Mouse (Mus musculus) hindbrain, postnatal 0 days (tissue): ENCODE data around the gene Mmel1. TPM values are rescaled to one million over a fixed set of nuclear protein-coding genes. Genes with fewer than 3 reads are reported as not detected.

ENCODE experiments used
- ATAC-seq: fragments of 200-750 bp; cut with Nextera tagmentation; 2 replicates; pipeline ENCODE4 v1.8.0; 2017; ENCODE audit warnings: mild to moderate bottlenecking, moderate TSS enrichment, moderate library complexity
- DNase-seq: peaks from one replicate; pipeline ENCODE4 v3.0.0-alpha.2; 2015; ENCODE audit warnings: low spot score
- H3K27ac ChIP-seq: fragments of 300-500 bp; sonication (generic); 2 replicates; pipeline ENCODE4 v1.5.1; 2014; ENCODE audit warnings: mild to moderate bottlenecking
- H3K27me3 ChIP-seq: fragments of 300-500 bp; sonication (generic); 2 replicates; pipeline ENCODE4 v1.6.1; 2014; ENCODE audit warnings: low read length, mixed read lengths; ENCODE audit not compliant: insufficient read depth
- H3K36me3 ChIP-seq: fragments of 300-500 bp; sonication (generic); 2 replicates; pipeline ENCODE4 v1.6.1; 2014; ENCODE audit warnings: low read length, mixed read lengths; ENCODE audit not compliant: insufficient read depth
- H3K4me1 ChIP-seq: fragments of 300-500 bp; sonication (generic); 2 replicates; pipeline ENCODE4 v1.6.1; 2014; ENCODE audit warnings: antibody characterized with exemption, low read length, mixed read lengths; ENCODE audit not compliant: insufficient read depth
- H3K4me2 ChIP-seq: fragments of 300-500 bp; sonication (generic); 2 replicates; pipeline ENCODE4 v1.6.1; 2014; ENCODE audit warnings: low read depth, mild to moderate bottlenecking, low read length, moderate library complexity, mixed read lengths
- H3K4me3 ChIP-seq: fragments of 300-500 bp; sonication (generic); 2 replicates; pipeline ENCODE4 v1.5.1; 2014; ENCODE audit warnings: low read length
- H3K9ac ChIP-seq: fragments of 300-500 bp; sonication (generic); replicated peaks from 2 replicates; pipeline ENCODE4 v1.6.1; 2014; ENCODE audit warnings: mild to moderate bottlenecking, low read length, moderate library complexity, mixed read lengths
- H3K9me3 ChIP-seq: fragments of 300-500 bp; sonication (generic); 2 replicates; pipeline ENCODE4 v1.6.1; 2016; ENCODE audit warnings: low read length, mixed read lengths
- CTCF ChIP-seq: IDR thresholded peaks from 2 replicates; pipeline ENCODE4 v1.5.1; 2016; ENCODE audit warnings: antibody characterized with exemption, control low read depth, low read depth
- WGBS: fragments of 180-500 bp; shearing (Covaris S2); extraction: QIAGEN DNeasy Blood & Tissue Kit; methylation state at CpG from one replicate; pipeline ENCODE4 v1.1.7; 2014; 5-methylcytosine and 5-hydroxymethylcytosine counted together
- polyA plus RNA-seq: library from polyadenylated mRNA; unstranded; fragments of >200 nt; fragmentation: Nextera tagmentation; extraction: Ambion mirVana; gene quantifications from 2 replicates; pipeline ENCODE4 v1.2.1, GENCODE M21; 2015
- total RNA-seq: library from RNA; depleted of rRNA; stranded (reverse); fragments of >200 nt; gene quantifications from 2 replicates; pipeline ENCODE4 v1.2.3, GENCODE M21; 2014

The Mmel1 gene
- total and polyA plus RNA-seq, 2 experiments from 2014 or later, result 0.93 to 1.6 TPM

DNA sequence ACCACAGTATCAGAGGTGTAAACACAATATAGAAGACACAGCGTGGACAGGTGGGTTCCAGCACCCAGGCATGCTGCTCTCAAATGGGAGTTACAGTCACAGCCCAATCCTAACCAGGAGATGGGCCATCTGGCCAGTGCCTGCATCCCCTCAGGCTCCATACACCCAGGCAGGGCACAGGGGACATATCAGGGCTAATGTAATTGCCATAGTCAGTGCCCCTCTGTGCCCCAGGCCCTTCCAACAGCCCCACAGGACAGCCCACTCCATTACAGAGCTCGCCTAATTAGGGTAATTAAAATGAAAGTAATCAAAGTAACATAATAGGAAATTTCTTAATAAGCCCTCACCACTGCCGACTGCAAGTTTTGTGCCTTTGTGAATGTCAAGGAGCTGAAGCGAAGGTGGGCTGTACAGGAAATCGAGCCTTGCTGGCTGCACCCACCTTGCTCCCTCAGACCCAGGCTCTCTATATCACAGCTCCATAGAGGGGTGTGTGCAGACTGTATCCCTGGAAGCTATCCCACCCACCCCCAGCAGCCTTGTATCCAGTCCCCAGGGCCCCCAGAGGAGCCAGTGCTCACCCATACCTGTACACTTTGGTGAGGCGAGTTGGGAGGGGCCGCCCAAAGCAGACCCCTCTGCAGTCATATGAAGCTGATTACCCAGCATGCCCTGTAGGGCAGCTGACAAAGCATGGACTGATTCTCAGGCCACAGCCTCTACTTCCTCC, 33.0 kb upstream of the Mmel1 start:
- Histone ChIP-seq H3K36me3 (no peaks in the 10 kb centered on the region), H3K4me3 (no peak overlapping the region), H3K9me3 (no peaks in the 10 kb centered on the region), H3K9ac (no peak overlapping the region), H3K4me1 (no peaks in the 10 kb centered on the region), H3K27me3 (no peaks in the 10 kb centered on the region), H3K4me2 (no peak overlapping the region), H3K27ac (no peak overlapping the region)
- TF ChIP-seq CTCF, result no peak
- DNase-seq, result peak; percentile 18
- peak; percentile 57; the same call in 1 of the 2 replicates for ATAC-seq
- WGBS, result 69% methylated on average over 7 of the region's 7 CpGs

- WGBS, result 36% methylated on average over 2 of the region's 2 CpGs
- no peaks in the 10 kb centered on the region for H3K27me3 ChIP-seq
- DNase-seq, result peak; percentile 37
- H3K9ac ChIP-seq, result no peak within 1 kb of the TSS
- H3K27ac ChIP-seq, result no peak within 1 kb of the TSS
- no peaks in the 10 kb centered on the region for H3K36me3 ChIP-seq
- peak; percentile 84 for TF ChIP-seq CTCF
- no peak within 1 kb of the TSS for H3K4me2 ChIP-seq
- H3K4me1 ChIP-seq, result no peaks in the 10 kb centered on the region
- peak; percentile 48 for ATAC-seq
- no peaks in the 10 kb centered on the region for H3K9me3 ChIP-seq
- H3K4me3 ChIP-seq, result no peak within 1 kb of the TSS
These were observed 32.2 kb upstream of the Mmel1 start, which contains the start of gene Ttc34 for GRCm38 (mm10) chr4:154837170-154837569. Gene Ttc34 (plus strand): TSS chr4:154837459.

- WGBS, result 87% methylated on average over 13 of the region's 13 CpGs
- H3K36me3 ChIP-seq, result no peaks in the 10 kb centered on the region
- no peak overlapping the region for H3K27ac ChIP-seq
- H3K9me3 ChIP-seq, result no peaks in the 10 kb centered on the region
- H3K4me2 ChIP-seq, result no peak overlapping the region
- H3K27me3 ChIP-seq, result no peaks in the 10 kb centered on the region
- H3K4me3 ChIP-seq, result no peak overlapping the region
- H3K4me1 ChIP-seq, result no peaks in the 10 kb centered on the region
- no peak for TF ChIP-seq CTCF
- DNase-seq (no peak), ATAC-seq (no peak)
- no peak overlapping the region for H3K9ac ChIP-seq
These were observed 30.6 kb upstream of the Mmel1 start for GRCm38 (mm10) chr4:154838741-154839140.

GRCm38 (mm10) chr4:154839406-154839805, 30.0 kb upstream of the Mmel1 start:
- H3K36me3 ChIP-seq, result no peaks in the 10 kb centered on the region
- H3K4me1 ChIP-seq, result no peaks in the 10 kb centered on the region
- no peak for TF ChIP-seq CTCF
- no peak for DNase-seq
- no peak overlapping the region for H3K4me2 ChIP-seq
- H3K4me3 ChIP-seq, result no peak overlapping the region
- 44% methylated on average over 11 of the region's 11 CpGs for WGBS
- no peak overlapping the region for H3K9ac ChIP-seq
- no peaks in the 10 kb centered on the region for H3K27me3 ChIP-seq
- no peaks in the 10 kb centered on the region for H3K9me3 ChIP-seq
- H3K27ac ChIP-seq, result no peak overlapping the region
- no peak for ATAC-seq

- H3K9me3 ChIP-seq, result no peaks in the 10 kb centered on the region
- H3K36me3 ChIP-seq, result no peaks in the 10 kb centered on the region
- no peak overlapping the region for H3K27ac ChIP-seq
- no peak for DNase-seq
- no peak for TF ChIP-seq CTCF
- WGBS, result 94% methylated on average over 1 of the region's 1 CpGs
- no peak overlapping the region for H3K9ac ChIP-seq
- H3K4me3 ChIP-seq, result no peak overlapping the region
- no peak overlapping the region for H3K4me2 ChIP-seq
- no peak for ATAC-seq
- H3K27me3 ChIP-seq, result 0 out of 2 replicates have a peak, but pooled peaks cover 3% of the 10 kb centered on the region
- H3K4me1 ChIP-seq, result no peaks in the 10 kb centered on the region
These were observed 16.7 kb upstream of the Mmel1 start for GRCm38 (mm10) chr4:154852696-154853095.

DNA sequence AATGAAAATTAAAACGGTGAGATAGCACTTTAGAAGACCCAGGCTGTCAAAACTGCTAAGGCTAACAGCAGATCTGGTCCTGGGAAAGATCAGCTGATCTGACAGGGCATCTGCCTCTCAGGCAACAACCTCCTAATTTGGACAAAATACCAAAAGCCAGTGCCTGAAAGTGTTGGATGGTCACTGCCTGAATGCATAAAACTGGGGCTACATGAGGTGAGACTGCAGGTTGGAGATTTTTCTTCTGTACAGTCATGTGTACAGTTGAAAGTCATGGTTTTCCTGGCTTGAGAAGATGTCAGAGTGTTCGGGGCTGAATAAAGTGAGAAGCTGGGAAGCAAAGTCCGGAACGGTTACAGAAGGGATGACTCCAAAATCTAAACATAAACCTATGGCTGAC, 15.5 kb upstream of the Mmel1 start:
- Histone ChIP-seq H3K4me3 (no peak overlapping the region), H3K36me3 (no peaks in the 10 kb centered on the region), H3K4me2 (no peak overlapping the region), H3K27ac (no peak overlapping the region), H3K4me1 (no peaks in the 10 kb centered on the region), H3K9ac (no peak overlapping the region), H3K9me3 (no peaks in the 10 kb centered on the region), H3K27me3 (0 out of 2 replicates have a peak, but pooled peaks cover 3% of the 10 kb centered on the region)
- no peak for TF ChIP-seq CTCF
- no peak for ATAC-seq
- DNase-seq, result no peak
- WGBS, result 75% methylated on average over 4 of the region's 4 CpGs
